Mouse (Mus musculus) C2C12 (cell line): ENCODE measurements around the gene Glb1.

Source experiments
- CEBPB ChIP-seq: IDR thresholded peaks from one replicate; pipeline ENCODE4 v1.6.1; 2011; ENCODE audit warnings: low read depth, mild to moderate bottlenecking, control low read depth, moderate library complexity
- CTCF ChIP-seq: IDR thresholded peaks from one replicate; pipeline ENCODE4 v1.5.1; 2011; ENCODE audit not compliant: control insufficient read depth, insufficient read depth, insufficient read length
- FOSL1 ChIP-seq: IDR thresholded peaks from one replicate; pipeline ENCODE4 v1.8.0; 2011; ENCODE audit warnings: mild to moderate bottlenecking, low read length; ENCODE audit not compliant: poor library complexity, insufficient read depth, severe bottlenecking
- MAX ChIP-seq: IDR thresholded peaks from one replicate; pipeline ENCODE4 v1.6.1; 2011; ENCODE audit warnings: mild to moderate bottlenecking, control low read depth
- MYOD1 ChIP-seq: IDR thresholded peaks from one replicate; pipeline ENCODE4 v1.6.1; 2011; ENCODE audit warnings: low read depth; ENCODE audit not compliant: control insufficient read depth, insufficient read length
- MYOG ChIP-seq: IDR thresholded peaks from one replicate; pipeline ENCODE4 v1.6.1; 2011; ENCODE audit not compliant: control insufficient read depth, insufficient read length; ENCODE audit errors: extremely low read depth
- USF1 ChIP-seq: IDR thresholded peaks from one replicate; pipeline ENCODE4 v1.6.1; 2011; ENCODE audit warnings: low read depth, mild to moderate bottlenecking, control low read depth, moderate library complexity

DNA sequence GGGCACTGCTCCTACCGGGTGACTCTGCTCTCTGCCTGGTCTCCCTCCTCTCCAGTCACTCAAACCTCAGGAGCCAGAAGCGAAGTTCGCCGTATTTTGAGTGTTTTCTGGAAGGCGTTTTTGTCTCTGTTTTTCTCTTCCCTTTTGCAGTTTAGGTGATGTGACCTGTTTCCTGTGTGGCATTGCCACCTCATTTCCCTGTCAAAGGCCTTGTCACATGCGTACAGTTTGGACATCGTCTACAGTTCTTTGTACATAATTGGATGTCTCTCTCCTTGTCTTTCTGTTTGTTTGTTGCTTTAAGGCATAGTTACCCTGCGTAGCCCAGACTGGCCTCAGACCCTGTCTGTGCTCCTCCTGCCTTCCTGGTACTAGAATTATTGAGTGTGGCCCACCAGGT is 26.5 kb downstream of the Glb1 start:
- TF ChIP-seq CTCF (no peak), USF1 (no peak), MAX (no peak), MYOG (no peak), MYOD1 (no peak), CEBPB (no peak), FOSL1 (no peak)
